Mouse (Mus musculus) intestine, embryonic 15.5 days (tissue): ENCODE measurements around the gene Slc22a23. TPM values are rescaled to one million over a fixed set of nuclear protein-coding genes. Genes with fewer than 3 reads are reported as not detected.

Experiments used
- ATAC-seq: fragments of 200-750 bp; cut with Nextera tagmentation; 2 replicates; pipeline ENCODE4 v1.8.0; 2017; ENCODE audit warnings: moderate TSS enrichment, moderate library complexity
- H3K27ac ChIP-seq: fragments of 300-500 bp; sonication (generic); 2 replicates; pipeline ENCODE4 v1.5.1; 2015; ENCODE audit warnings: mild to moderate bottlenecking, inconsistent platforms
- H3K27me3 ChIP-seq: fragments of 300-500 bp; sonication (generic); replicated peaks from 2 replicates; pipeline ENCODE4 v1.6.1; 2015; ENCODE audit warnings: inconsistent platforms
- H3K36me3 ChIP-seq: fragments of 300-500 bp; sonication (generic); 2 replicates; pipeline ENCODE4 v1.6.1; 2015; ENCODE audit warnings: inconsistent platforms
- H3K4me1 ChIP-seq: fragments of 300-500 bp; sonication (generic); replicated peaks from 2 replicates; pipeline ENCODE4 v1.6.1; 2015; ENCODE audit warnings: inconsistent platforms
- H3K4me2 ChIP-seq: fragments of 300-500 bp; sonication (generic); replicated peaks from 2 replicates; pipeline ENCODE4 v1.6.1; 2015; ENCODE audit warnings: mild to moderate bottlenecking, inconsistent platforms
- H3K4me3 ChIP-seq: fragments of 300-500 bp; sonication (generic); replicated peaks from 2 replicates; pipeline ENCODE4 v1.5.1; 2015; ENCODE audit warnings: inconsistent platforms
- H3K9ac ChIP-seq: fragments of 300-500 bp; sonication (generic); 2 replicates; pipeline ENCODE4 v1.6.1; 2015; ENCODE audit warnings: inconsistent platforms
- H3K9me3 ChIP-seq: fragments of 300-500 bp; sonication (generic); 2 replicates; pipeline ENCODE4 v1.6.1; 2016; ENCODE audit warnings: inconsistent platforms
- WGBS: fragments of 180-500 bp; shearing (Covaris S2); methylation state at CpG from one replicate; pipeline ENCODE4 v1.1.7; 2015; 5-methylcytosine and 5-hydroxymethylcytosine counted together
- polyA plus RNA-seq: library from polyadenylated mRNA; unstranded; fragments of >200 nt; fragmentation: Nextera tagmentation; extraction: Ambion mirVana; gene quantifications from 2 replicates; pipeline ENCODE4 v1.2.1, GENCODE M21; 2015

The Slc22a23 gene
- polyA plus RNA-seq, 1 experiment from 2014 or later, result 3.2 TPM

DNA sequence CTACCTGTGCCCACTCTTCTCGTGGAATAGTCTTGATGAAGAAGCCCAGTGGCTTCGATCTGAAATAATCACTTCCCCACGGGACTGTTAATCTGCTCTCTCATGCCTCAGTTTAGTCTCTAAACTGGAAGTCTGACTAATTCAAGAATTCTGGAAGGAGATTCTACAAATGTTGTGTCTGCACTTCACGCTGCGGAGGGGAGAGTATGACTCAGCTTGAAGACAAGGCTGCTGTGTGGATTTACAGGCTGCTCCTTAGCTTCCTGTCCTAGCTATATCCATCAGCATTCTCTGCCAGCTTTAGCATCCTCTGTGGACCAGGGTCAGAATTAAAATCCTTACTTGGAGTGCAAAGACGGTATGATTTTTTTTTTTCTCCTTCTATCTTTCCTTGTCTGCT lies 112.0 kb downstream of the Slc22a23 start:
- ATAC-seq, result no peak
- Histone ChIP-seq H3K27ac (no peak overlapping the region), H3K4me1 (no peaks in the 10 kb centered on the region), H3K4me2 (no peak overlapping the region), H3K4me3 (no peak overlapping the region), H3K9ac (no peak overlapping the region), H3K36me3 (no peaks in the 10 kb centered on the region), H3K9me3 (no peaks in the 10 kb centered on the region), H3K27me3 (no peaks in the 10 kb centered on the region)
- WGBS, result 73% methylated on average over 6 of the region's 6 CpGs

DNA sequence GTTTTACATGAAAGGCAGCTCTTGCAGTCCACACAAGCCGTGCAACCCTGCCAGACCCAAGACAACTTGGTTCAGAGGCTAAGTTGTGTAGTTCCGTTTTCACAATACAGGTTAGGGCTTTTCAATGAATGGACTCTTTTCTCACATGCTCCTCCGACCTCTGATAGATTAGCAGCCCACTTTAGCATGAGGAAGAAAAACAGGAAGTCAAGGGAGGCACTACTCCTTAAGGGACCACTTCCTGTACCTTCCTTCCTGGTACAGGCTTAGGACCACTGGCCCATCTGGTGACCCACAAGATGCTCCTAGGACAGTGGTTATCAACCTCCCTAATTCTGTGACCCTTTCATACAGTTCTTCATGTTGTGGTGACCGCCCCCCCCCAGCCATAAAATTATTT lies 116.1 kb downstream of the Slc22a23 start:
- Histone ChIP-seq H3K4me1 (0 out of 2 replicates have a peak, but pooled peaks cover 5% of the 10 kb centered on the region), H3K4me3 (no peak overlapping the region), H3K27me3 (no peaks in the 10 kb centered on the region), H3K27ac (no peak overlapping the region), H3K36me3 (no peaks in the 10 kb centered on the region), H3K4me2 (no peak overlapping the region), H3K9me3 (no peaks in the 10 kb centered on the region), H3K9ac (no peak overlapping the region)
- WGBS, result 75% methylated on average over 4 of the region's 4 CpGs
- ATAC-seq, result no peak

DNA sequence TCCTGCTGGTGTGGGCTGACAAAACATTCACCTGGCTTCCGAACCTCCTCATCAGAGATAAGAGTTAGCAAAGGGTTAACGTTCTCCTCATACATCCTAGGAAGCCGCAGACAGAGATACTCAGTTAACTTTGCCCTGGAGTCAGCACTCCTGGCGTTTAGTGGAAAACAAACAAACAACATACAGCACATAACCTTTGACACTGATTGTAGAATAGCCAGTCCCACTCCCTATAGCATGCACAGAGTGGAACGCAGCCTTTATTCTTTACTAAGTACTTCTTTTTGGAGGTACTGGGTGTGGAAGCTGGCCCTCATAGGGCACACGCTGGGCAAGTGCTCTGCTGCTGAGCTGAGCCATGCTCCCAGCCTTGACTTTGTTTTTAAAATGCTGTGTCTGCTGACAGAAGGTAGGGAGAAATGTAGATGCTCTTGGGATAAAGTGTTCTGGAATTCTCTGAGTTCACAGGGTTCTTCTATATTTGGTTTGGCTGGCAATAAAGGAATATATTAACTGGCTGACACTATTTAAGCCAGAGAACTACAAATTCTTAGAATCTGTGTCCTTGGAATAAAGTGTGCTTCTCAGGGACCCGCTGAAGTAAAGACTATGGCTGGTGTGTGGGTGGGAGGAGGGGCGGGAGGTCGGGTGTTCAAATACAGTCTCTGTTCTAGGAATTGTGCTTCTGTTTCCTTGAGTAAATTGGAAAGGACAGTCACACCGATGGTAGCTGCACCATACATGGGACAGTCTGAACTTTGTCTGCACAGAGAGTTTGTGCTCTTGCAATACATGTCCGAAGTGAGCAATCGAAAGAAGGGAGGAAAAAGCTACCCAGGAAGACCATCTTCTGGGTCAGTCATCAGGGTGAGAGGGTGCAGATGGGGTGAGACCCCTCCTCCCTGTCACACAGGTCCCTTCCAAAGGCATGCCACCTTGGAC lies 117.0 kb downstream of the Slc22a23 start:
- Histone ChIP-seq H3K27me3 (no peaks in the 10 kb centered on the region), H3K4me3 (no peak overlapping the region), H3K4me1 (0 out of 2 replicates have a peak, but pooled peaks cover 11% of the 10 kb centered on the region), H3K9me3 (no peaks in the 10 kb centered on the region), H3K4me2 (no peak overlapping the region), H3K36me3 (no peaks in the 10 kb centered on the region), H3K27ac (no peak overlapping the region), H3K9ac (no peak overlapping the region)
- ATAC-seq, result 0 out of 2 replicates have a peak, but pooled peaks have one; percentile 43
- WGBS, result 39% methylated on average over 12 of the region's 12 CpGs

DNA sequence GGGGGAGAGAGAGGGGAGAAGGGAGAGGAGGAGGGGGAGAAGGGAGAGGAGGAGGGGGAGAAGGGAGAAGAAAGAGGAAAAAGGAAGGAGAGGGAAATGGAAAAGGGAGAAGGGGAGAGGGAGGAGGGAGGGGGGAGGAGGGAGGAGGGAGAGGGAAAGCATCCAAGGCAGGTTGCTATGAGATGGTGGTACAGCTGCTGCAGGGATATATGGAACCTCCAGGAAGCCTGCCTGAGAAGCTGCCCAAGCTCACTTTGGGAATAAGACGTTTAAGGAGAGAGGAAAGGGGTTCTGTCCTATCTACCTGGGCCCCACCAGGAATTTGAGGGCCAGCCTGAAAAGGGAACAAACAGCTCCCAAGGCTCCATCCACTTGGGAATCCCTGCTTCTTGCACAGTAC lies 118.0 kb downstream of the Slc22a23 start:
- Histone ChIP-seq H3K9ac (no peak overlapping the region), H3K4me2 (no peak overlapping the region), H3K36me3 (no peaks in the 10 kb centered on the region), H3K27ac (no peak overlapping the region), H3K4me1 (0 out of 2 replicates have a peak, but pooled peaks cover 12% of the 10 kb centered on the region), H3K27me3 (no peaks in the 10 kb centered on the region), H3K4me3 (no peak overlapping the region), H3K9me3 (no peaks in the 10 kb centered on the region)
- WGBS, result 23% methylated on average over 1 of the region's 1 CpGs
- ATAC-seq, result no peak

DNA sequence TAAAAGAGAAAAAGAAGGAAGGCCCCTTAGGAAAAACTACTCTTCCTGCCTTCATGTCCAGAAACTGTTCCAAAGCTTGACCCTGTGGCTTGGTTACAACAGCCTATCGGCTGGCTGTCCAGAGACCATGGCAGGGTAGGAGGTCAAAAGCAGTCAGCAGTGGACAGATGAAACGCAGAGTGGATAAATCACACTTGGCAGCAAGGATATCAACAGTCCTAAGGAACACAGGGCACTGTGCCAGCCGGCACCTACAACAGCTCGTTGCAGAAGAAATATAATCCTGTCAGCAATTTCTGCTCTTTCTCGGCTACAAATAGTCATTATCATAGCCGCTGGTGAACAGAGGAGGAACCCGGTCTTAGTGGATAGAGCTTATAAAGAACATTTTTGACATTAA lies 122.0 kb downstream of the Slc22a23 start:
- WGBS, result 33% methylated on average over 7 of the region's 7 CpGs
- Histone ChIP-seq H3K9me3 (no peaks in the 10 kb centered on the region), H3K9ac (no peak overlapping the region), H3K36me3 (no peaks in the 10 kb centered on the region), H3K4me2 (no peak overlapping the region), H3K4me1 (0 out of 2 replicates have a peak, but pooled peaks cover 12% of the 10 kb centered on the region), H3K27me3 (no peaks in the 10 kb centered on the region), H3K4me3 (no peak overlapping the region), H3K27ac (no peak overlapping the region)
- ATAC-seq, result 0 out of 2 replicates have a peak, but pooled peaks have one; percentile 28

DNA sequence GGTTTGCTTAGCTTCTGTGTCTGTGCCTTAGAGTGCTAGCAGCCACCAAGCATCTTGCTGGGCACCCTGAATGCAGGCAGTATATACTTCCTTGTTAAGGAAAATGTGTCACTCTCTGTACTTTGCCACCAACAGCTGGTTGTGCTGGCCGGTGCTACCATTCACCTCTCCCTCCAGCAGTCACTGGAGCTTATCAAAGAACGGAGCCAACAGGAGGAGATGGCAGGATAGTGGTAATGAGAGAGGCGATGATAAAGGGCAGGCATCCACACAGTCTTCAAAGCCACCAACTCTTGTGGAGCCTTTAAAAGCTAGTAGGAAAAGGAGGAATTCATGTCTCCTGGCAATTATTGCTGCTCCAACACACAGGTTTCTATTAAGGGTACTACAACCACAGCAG lies 125.3 kb downstream of the Slc22a23 start:
- ATAC-seq, result no peak
- Histone ChIP-seq H3K9ac (no peak overlapping the region), H3K4me2 (no peak overlapping the region), H3K9me3 (no peaks in the 10 kb centered on the region), H3K36me3 (no peaks in the 10 kb centered on the region), H3K27me3 (no peaks in the 10 kb centered on the region), H3K4me3 (no peak overlapping the region), H3K27ac (no peak overlapping the region), H3K4me1 (0 out of 2 replicates have a peak, but pooled peaks cover 8% of the 10 kb centered on the region)
- 47% methylated on average over 3 of the region's 3 CpGs for WGBS

DNA sequence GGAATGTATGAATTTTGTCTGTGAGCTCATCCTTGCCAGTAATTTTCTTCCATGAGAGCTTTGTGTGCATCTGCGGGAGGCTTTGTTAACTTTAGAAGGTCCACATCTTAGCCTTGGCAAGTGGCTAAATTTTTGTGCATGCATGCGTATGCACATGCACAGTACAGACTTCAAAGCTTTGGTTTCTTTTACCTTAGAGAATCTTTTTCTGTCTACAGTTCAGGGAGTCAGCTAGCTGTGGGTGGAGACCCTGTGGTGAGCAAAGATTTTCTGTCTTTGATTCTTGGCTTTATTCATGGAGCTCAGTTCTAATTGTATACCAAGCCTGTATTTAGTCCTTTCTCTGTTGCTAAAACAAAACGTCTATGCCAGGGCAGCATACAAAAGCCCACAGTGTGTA lies 126.2 kb downstream of the Slc22a23 start:
- Histone ChIP-seq H3K27ac (no peak overlapping the region), H3K9ac (no peak overlapping the region), H3K4me3 (no peak overlapping the region), H3K4me2 (no peak overlapping the region), H3K9me3 (no peaks in the 10 kb centered on the region), H3K27me3 (no peaks in the 10 kb centered on the region), H3K4me1 (0 out of 2 replicates have a peak, but pooled peaks cover 8% of the 10 kb centered on the region), H3K36me3 (no peaks in the 10 kb centered on the region)
- WGBS, result 84% methylated on average over 3 of the region's 3 CpGs
- ATAC-seq, result no peak

DNA sequence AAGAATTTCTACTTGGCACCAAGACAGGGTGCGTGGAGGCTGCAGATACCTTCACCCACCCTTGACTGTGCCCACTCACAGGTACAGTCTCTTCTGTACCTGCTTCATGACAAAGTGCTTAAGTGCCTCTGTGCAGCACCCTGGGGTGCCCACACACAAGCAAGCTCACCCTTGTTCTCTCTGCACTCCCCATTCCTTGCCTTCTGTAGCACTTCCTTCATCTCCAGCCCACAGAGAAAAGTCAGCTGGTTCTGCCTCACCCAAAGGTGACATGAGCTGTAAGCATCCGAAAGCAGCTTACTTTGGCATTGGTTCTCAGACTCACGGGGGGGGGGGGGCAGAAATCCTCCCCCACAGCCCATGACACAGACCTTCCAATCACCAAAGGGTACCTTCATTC lies 130.1 kb downstream of the Slc22a23 start:
- H3K27me3 ChIP-seq, result no peaks in the 10 kb centered on the region
- H3K4me3 ChIP-seq, result no peak overlapping the region
- H3K9me3 ChIP-seq, result no peaks in the 10 kb centered on the region
- no peak overlapping the region for H3K27ac ChIP-seq
- H3K4me2 ChIP-seq, result no peak overlapping the region
- H3K36me3 ChIP-seq, result no peaks in the 10 kb centered on the region
- H3K9ac ChIP-seq, result no peak overlapping the region
- WGBS, result 83% methylated on average over 3 of the region's 3 CpGs
- no peak for ATAC-seq
- 0 out of 2 replicates have a peak, but pooled peaks cover 3% of the 10 kb centered on the region for H3K4me1 ChIP-seq

DNA sequence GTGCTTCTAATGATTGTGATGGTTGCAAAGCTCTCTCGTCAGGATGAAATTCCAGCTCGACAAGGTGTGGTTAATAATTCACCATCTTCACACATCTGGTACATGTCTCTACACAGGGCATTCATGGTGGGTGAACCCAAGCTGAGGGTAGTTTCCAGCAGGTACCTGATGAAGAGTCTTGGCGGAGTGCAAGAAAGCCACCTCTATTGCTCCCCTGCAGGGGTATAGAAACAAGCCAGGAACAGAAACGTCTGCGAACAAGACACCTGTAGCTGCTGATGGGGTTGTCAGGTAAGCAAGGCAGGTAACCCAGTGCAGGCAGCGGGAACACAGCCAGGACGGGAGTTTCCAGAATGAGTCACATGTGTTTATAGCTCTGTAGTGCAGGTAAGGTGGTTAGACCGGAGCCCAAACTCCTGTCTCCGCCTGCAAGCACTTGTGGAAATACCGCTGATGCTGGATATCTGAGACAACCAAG lies 132.2 kb downstream of the Slc22a23 start:
- 0 out of 2 replicates have a peak, but pooled peaks cover 4% of the 10 kb centered on the region for H3K4me1 ChIP-seq
- H3K27ac ChIP-seq, result peak overlapping the region; percentile 76
- ATAC-seq, result peak; percentile 93
- H3K4me3 ChIP-seq, result no peak overlapping the region; the same call in 1 of the 2 replicates
- peak overlapping the region; percentile 51 for H3K4me2 ChIP-seq
- no peak overlapping the region for H3K9ac ChIP-seq
- no peaks in the 10 kb centered on the region for H3K36me3 ChIP-seq
- H3K27me3 ChIP-seq, result no peaks in the 10 kb centered on the region
- 48% methylated on average over 10 of the region's 10 CpGs for WGBS
- H3K9me3 ChIP-seq, result no peaks in the 10 kb centered on the region

DNA sequence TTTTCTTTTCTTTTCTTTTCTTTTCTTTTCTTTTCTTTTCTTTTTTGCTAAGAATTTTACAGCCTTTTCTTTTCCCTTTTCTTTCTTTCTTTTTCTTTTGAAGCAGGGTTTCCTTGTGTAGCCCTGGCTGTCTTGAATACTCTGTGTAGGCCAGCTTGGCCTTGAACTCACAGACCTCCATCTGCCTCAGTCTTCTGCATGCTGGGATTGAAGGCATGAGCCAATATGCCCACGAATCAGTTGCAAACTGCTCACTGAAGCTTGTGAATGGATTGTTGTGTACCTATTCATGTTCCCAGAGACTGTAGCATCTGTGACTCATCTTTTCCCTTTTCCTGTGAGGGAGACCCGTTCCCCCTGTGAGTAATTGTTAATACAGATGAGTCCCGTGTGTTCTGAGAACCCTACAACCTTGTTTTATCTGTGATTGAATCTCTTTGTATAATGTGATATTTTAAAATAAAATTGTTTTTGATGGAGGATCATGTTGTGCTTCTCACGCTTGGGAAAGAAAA lies 133.7 kb downstream of the Slc22a23 start:
- 52% methylated on average over 4 of the region's 4 CpGs for WGBS
- H3K4me3 ChIP-seq, result no peak overlapping the region
- H3K27ac ChIP-seq, result no peak overlapping the region
- H3K4me1 ChIP-seq, result 0 out of 2 replicates have a peak, but pooled peaks cover 5% of the 10 kb centered on the region
- H3K27me3 ChIP-seq, result no peaks in the 10 kb centered on the region
- no peaks in the 10 kb centered on the region for H3K9me3 ChIP-seq
- no peaks in the 10 kb centered on the region for H3K36me3 ChIP-seq
- no peak overlapping the region for H3K9ac ChIP-seq
- no peak for ATAC-seq
- H3K4me2 ChIP-seq, result no peak overlapping the region

DNA sequence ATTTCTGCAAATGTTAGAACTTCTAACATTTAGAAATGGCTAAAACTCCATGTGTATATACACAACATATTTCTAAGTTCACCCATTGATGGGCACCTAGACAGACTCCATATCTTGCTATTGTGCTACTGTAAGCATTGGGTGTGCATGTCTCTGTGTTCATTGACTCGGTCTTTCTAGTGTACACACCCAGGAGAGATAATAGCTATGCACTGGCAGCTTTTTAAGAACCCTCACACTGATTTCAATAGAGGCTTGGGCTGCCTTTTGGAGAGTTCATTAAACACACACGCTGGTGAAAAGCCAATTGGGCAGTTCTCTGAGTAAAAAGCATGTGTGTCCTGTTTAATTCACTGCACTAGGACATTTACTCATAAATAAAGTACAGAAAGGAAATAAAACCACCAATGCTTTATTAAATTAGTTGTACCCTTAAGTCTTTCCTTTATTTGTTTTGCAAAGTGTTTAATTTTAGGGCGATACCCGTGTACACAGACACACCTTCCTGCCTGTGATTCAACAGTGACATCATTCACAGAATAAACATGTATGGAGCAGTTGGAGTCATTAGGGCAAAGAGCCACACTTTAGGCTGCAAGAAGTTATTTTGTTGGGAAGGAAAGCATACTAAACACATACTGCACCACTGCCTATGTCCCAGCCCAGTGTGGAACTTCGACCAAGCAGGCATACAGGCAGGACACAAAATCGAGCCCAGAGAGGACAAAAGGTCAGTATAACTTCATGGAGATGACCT lies 137.1 kb downstream of the Slc22a23 start:
- H3K27ac ChIP-seq, result no peak overlapping the region
- ATAC-seq, result no peak

DNA sequence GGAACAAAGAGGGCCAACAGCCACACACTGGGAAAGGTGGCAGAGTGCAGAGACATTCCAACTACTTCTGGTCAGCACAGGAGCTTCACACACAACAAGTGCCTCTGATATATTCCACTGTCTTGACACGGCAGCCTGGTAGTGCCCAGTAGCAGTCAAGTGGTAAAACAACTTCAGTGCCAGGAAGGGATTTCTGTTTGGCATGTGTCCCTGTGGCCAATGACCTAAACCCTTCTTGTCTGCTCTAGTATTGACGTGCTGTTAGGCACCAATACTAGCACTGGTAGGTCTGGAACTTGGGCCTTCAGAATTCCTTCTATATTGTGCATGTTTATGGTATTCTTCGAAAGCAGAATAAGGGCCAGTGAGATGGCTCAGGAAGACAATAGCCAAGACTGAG lies 139.8 kb downstream of the Slc22a23 start:
- Histone ChIP-seq H3K9me3 (no peaks in the 10 kb centered on the region), H3K27me3 (no peaks in the 10 kb centered on the region), H3K4me1 (0 out of 2 replicates have a peak, but pooled peaks cover 2% of the 10 kb centered on the region), H3K27ac (no peak overlapping the region), H3K36me3 (no peaks in the 10 kb centered on the region), H3K9ac (no peak overlapping the region), H3K4me2 (no peak overlapping the region), H3K4me3 (no peak overlapping the region)
- ATAC-seq, result no peak
- 91% methylated on average over 3 of the region's 3 CpGs for WGBS

More for the DNA sequence above, 137.1 kb downstream of the Slc22a23 start:
- Histone ChIP-seq H3K27me3 (no peaks in the 10 kb centered on the region), H3K36me3 (no peaks in the 10 kb centered on the region), H3K4me3 (no peak overlapping the region), H3K4me1 (0 out of 2 replicates have a peak, but pooled peaks cover 5% of the 10 kb centered on the region), H3K4me2 (no peak overlapping the region), H3K9ac (no peak overlapping the region), H3K9me3 (no peaks in the 10 kb centered on the region)
- 54% methylated on average over 6 of the region's 6 CpGs for WGBS
